Mouse (Mus musculus): Measurements from ENCODE around the gene Pold3. TPM values are rescaled to one million over a fixed set of nuclear protein-coding genes. Genes with fewer than 3 reads are reported as not detected.

Pold3 gene
- total and polyA plus RNA-seq, 3 experiments: 4.4 to 9.1 (median 9.0) TPM

DNA sequence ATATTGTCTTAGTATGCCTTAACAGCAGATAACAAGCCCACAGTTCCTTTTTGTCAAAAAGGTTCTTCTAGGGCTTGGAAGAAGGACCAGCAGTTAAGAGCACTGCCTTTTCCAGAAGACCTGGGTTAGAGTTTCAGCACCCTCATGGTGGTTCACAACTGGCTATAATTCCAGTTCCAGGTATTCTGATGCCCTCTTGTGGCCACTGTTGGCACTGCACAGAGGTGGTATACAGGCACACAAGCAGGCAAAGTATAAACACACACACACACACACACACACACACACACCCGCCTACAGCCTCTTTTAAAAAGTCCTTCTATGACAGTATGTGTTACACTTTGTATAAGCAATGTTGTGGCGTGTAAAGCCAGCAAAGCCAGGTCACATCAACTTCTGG, 2.8 kb upstream of the Pold3 start:
- WGBS: 85% methylated on average over 2 of the region's 2 CpGs
- intact Hi-C loops (cut with DNase I): loop anchor here (1.0 to 10.0 kb wide), 3 partner anchors 63 to 241 kb away; no protein-coding TSS in a partner anchor
- H3K79me2 ChIP-seq (replicated peaks; ENCODE audit: control insufficient read depth, insufficient read depth, low read length): no peaks in the 10 kb centered on the region
- H3K27me3 ChIP-seq (ENCODE audit: control insufficient read depth, insufficient read depth, low read length): no peaks in the 10 kb centered on the region
- H3K36me3 ChIP-seq (ENCODE audit: control insufficient read depth, insufficient read depth, low read length): no peaks in the 10 kb centered on the region
- peak; percentile 16 to 59 for DNase-seq
- H3K27ac ChIP-seq: no peak overlapping the region
- H3K4me1 ChIP-seq (ENCODE audit: control insufficient read depth, insufficient read depth, low read length): 0 out of 2 replicates have a peak, but pooled peaks cover 3% of the 10 kb centered on the region
- H3K4me3 ChIP-seq: no peak overlapping the region
- H3K9ac ChIP-seq (ENCODE audit: low read depth, low read length): no peak overlapping the region
- TF ChIP-seq POLR2A (IDR thresholded peaks at IDR 0.05; ENCODE audit: insufficient read depth, low read depth, low read length): no peak
- TF ChIP-seq CTCF (IDR thresholded peaks at IDR 0.05): peak; percentile 66

DNA sequence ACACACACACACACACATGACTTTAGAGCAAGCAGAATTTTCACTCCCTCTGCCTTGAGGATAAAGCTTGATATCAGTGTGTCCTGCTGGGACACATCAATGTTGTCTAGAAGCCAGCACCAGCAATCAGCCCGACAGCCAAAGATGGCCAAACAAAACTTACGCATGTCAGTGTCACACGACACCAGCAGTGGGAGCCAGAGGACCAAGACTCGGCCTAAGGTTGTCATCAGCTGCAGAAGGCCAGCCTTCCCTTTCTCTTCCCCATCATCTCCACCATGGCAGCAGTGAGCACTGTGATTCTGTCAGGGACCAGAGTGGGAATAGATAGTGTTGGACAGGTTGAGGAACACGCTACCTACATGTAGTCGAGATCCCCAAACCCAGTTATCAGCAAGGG, 2.1 kb upstream of the Pold3 start:
- H3K4me1 ChIP-seq (ENCODE audit: control insufficient read depth, insufficient read depth, low read length): 0 out of 2 replicates have a peak, but pooled peaks cover 3% of the 10 kb centered on the region
- no peak overlapping the region for H3K4me3 ChIP-seq
- TF ChIP-seq POLR2A (IDR thresholded peaks at IDR 0.05; ENCODE audit: insufficient read depth, low read depth, low read length) (no peak), CTCF (IDR thresholded peaks at IDR 0.05) (peak; percentile 63), EP300 (IDR thresholded peaks at IDR 0.05; ENCODE audit: insufficient read depth, low read depth, low read length) (0 out of 2 replicates have a peak, but pooled peaks have one; percentile 19)
- H3K27me3 ChIP-seq (ENCODE audit: control insufficient read depth, insufficient read depth, low read length): no peaks in the 10 kb centered on the region
- intact Hi-C loops (cut with DNase I): loop anchor here (5.0 to 10.0 kb wide), 2 partner anchors 109 to 241 kb away; no protein-coding TSS in a partner anchor
- no peak overlapping the region for H3K9ac ChIP-seq (ENCODE audit: low read depth, low read length)
- WGBS: 33% methylated on average over 6 of the region's 6 CpGs
- H3K36me3 ChIP-seq (ENCODE audit: control insufficient read depth, insufficient read depth, low read length): no peaks in the 10 kb centered on the region
- no peak overlapping the region for H3K27ac ChIP-seq
- H3K79me2 ChIP-seq (replicated peaks; ENCODE audit: control insufficient read depth, insufficient read depth, low read length): no peaks in the 10 kb centered on the region
- DNase-seq: peak; percentile 26 to 45

DNA sequence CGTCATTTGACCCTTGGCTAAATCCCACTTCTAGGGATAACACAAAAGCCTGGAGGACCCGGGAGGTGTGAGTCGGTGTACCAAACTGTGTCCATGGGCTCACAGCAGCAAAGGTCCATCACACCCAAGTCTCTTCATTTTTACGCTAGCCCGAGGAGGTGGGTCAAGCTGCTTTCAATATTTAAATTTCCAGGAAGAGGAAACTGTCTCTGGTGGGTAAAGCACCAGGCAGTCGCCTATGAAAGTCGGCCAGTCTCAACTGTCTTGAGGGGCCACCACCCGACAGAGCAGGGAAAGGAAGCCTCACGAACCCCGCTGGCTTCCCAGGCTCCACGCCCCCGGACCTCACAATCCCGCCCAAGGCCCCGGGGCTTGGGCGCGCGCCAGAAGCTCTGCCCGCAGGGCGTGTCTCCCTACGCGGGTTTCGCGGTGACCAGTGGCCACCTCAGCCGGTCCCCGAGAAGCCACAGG, 539 bp downstream of the Pold3 start:
- H3K27me3 ChIP-seq (ENCODE audit: control insufficient read depth, insufficient read depth, low read length): no peaks in the 10 kb centered on the region
- DNase-seq: no peak
- 0 out of 2 replicates have a peak, but pooled peaks cover 3% of the 10 kb centered on the region for H3K4me1 ChIP-seq (ENCODE audit: control insufficient read depth, insufficient read depth, low read length)
- peak overlapping the region; percentile 93 for H3K4me3 ChIP-seq
- H3K36me3 ChIP-seq (ENCODE audit: control insufficient read depth, insufficient read depth, low read length): no peaks in the 10 kb centered on the region
- H3K9ac ChIP-seq (ENCODE audit: low read depth, low read length): peak overlapping the region; percentile 80
- H3K79me2 ChIP-seq (replicated peaks; ENCODE audit: control insufficient read depth, insufficient read depth, low read length): no peaks in the 10 kb centered on the region
- peak overlapping the region; percentile 77 for H3K27ac ChIP-seq
- intact Hi-C loops (cut with DNase I): loop anchor here (2.0 to 10.0 kb wide), 3 partner anchors 38 to 244 kb away; partner anchors contain the start of gene Lipt2
- no peak for TF ChIP-seq CTCF (IDR thresholded peaks at IDR 0.05)
- TF ChIP-seq EP300 (IDR thresholded peaks at IDR 0.05; ENCODE audit: insufficient read depth, low read depth, low read length): no peak
- WGBS: under 1% methylated on average over 25 of the region's 25 CpGs

DNA sequence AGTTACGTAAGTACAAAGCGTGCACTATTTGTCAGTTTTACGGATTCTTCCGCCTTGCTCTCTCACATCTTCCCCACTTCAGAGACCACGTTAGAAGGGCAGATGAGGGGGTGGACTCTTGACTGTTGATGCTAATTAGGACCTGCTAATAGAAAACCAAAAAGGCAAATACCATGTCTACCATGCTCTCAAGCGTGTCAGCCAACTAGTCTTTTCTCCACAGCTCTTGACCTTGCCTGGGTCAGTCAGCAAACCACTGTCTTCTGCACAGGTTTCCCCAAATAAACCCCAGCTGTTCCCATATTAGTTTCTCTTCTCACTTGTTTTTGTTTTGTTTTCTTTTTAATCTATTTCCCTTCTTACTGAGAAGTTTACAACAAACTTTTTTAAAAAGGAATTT, 7.1 kb downstream of the Pold3 start:
- H3K36me3 ChIP-seq (ENCODE audit: control insufficient read depth, insufficient read depth, low read length): 0 out of 2 replicates have a peak, but pooled peaks cover 2% of the 10 kb centered on the region
- no peak overlapping the region for H3K4me3 ChIP-seq
- TF ChIP-seq POLR2A (IDR thresholded peaks at IDR 0.05; ENCODE audit: insufficient read depth, low read depth, low read length): no peak
- no peak for TF ChIP-seq EP300 (IDR thresholded peaks at IDR 0.05; ENCODE audit: insufficient read depth, low read depth, low read length)
- TF ChIP-seq CTCF (IDR thresholded peaks at IDR 0.05): no peak
- no peak for DNase-seq
- H3K27me3 ChIP-seq (ENCODE audit: control insufficient read depth, insufficient read depth, low read length): no peaks in the 10 kb centered on the region
- H3K9ac ChIP-seq (ENCODE audit: low read depth, low read length): no peak overlapping the region
- no peaks in the 10 kb centered on the region for H3K79me2 ChIP-seq (replicated peaks; ENCODE audit: control insufficient read depth, insufficient read depth, low read length)
- 95% methylated on average over 6 of the region's 6 CpGs for WGBS
- intact Hi-C loops (cut with DNase I): loop anchor here (10.0 kb wide), 1 partner anchor 189 kb away; no protein-coding TSS in a partner anchor
- no peak overlapping the region for H3K27ac ChIP-seq
- H3K4me1 ChIP-seq (ENCODE audit: control insufficient read depth, insufficient read depth, low read length): no peaks in the 10 kb centered on the region

DNA sequence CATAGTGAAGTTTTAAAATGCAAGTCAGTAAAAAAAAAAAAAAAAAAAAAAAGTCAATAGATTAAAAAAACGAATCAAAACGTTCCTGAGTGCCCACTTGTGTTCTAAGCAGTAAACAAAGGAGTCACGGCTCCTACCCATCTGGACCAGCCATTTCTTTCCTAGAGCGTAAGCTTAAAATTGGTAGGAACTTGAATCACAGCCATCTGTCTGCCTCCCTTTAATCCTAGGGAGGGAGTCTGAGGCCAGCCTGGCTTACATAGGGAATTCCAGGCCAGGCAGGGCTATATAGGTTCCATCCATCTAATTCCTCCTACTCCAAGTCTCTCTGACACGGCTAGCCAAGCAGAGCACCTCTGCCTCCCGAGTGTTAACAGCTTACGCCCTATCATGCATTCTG, 7.5 kb downstream of the Pold3 start:
- WGBS: 81% methylated on average over 7 of the region's 7 CpGs
- Histone ChIP-seq H3K27ac (no peak overlapping the region), H3K4me3 (no peak overlapping the region), H3K27me3 (ENCODE audit: control insufficient read depth, insufficient read depth, low read length) (no peaks in the 10 kb centered on the region), H3K36me3 (ENCODE audit: control insufficient read depth, insufficient read depth, low read length) (0 out of 2 replicates have a peak, but pooled peaks cover 2% of the 10 kb centered on the region), H3K79me2 (replicated peaks; ENCODE audit: control insufficient read depth, insufficient read depth, low read length) (no peaks in the 10 kb centered on the region), H3K9ac (ENCODE audit: low read depth, low read length) (no peak overlapping the region), H3K4me1 (ENCODE audit: control insufficient read depth, insufficient read depth, low read length) (no peaks in the 10 kb centered on the region)
- no peak for TF ChIP-seq POLR2A (IDR thresholded peaks at IDR 0.05; ENCODE audit: insufficient read depth, low read depth, low read length)
- TF ChIP-seq CTCF (IDR thresholded peaks at IDR 0.05): no peak
- no peak for TF ChIP-seq EP300 (IDR thresholded peaks at IDR 0.05; ENCODE audit: insufficient read depth, low read depth, low read length)
- intact Hi-C loops (cut with DNase I): loop anchor here (10.0 kb wide), 1 partner anchor 189 kb away; no protein-coding TSS in a partner anchor
- DNase-seq: no peak

DNA sequence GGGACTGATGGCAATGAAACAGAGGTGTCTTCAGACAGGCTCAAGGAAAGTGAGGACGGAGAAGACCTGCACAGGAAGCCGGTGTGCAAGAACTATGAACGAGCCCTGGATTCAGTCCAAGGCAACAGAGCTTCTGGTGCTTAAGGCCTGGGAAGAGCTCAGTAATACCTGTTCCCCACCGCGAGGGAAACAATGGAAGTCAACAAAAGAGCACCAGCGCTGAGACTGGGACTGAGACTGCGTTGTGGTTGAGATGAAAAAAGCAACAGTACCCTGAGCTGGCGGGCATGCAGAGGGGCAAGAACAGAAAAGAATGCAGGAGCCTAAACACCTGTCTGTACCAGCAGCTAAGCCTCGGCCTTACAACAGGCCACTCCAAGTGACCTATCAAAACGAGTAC, 9.9 kb downstream of the Pold3 start:
- 0 out of 2 replicates have a peak, but pooled peaks cover 2% of the 10 kb centered on the region for H3K36me3 ChIP-seq (ENCODE audit: control insufficient read depth, insufficient read depth, low read length)

More for the DNA sequence above, 9.9 kb downstream of the Pold3 start:
- H3K4me3 ChIP-seq: no peak overlapping the region
- no peak overlapping the region for H3K9ac ChIP-seq (ENCODE audit: low read depth, low read length)
- H3K27me3 ChIP-seq (ENCODE audit: control insufficient read depth, insufficient read depth, low read length): no peaks in the 10 kb centered on the region
- no peaks in the 10 kb centered on the region for H3K79me2 ChIP-seq (replicated peaks; ENCODE audit: control insufficient read depth, insufficient read depth, low read length)
- H3K27ac ChIP-seq: no peak overlapping the region
- 54% methylated on average over 10 of the region's 10 CpGs for WGBS
- intact Hi-C loops (cut with DNase I): loop anchor here (10.0 kb wide), 1 partner anchor 187 kb away; no protein-coding TSS in a partner anchor
- H3K4me1 ChIP-seq (ENCODE audit: control insufficient read depth, insufficient read depth, low read length): no peaks in the 10 kb centered on the region
- DNase-seq: no peak
- TF ChIP-seq EP300 (IDR thresholded peaks at IDR 0.05; ENCODE audit: insufficient read depth, low read depth, low read length): no peak
- no peak for TF ChIP-seq POLR2A (IDR thresholded peaks at IDR 0.05; ENCODE audit: insufficient read depth, low read depth, low read length)
- no peak for TF ChIP-seq CTCF (IDR thresholded peaks at IDR 0.05)
